Mouse (Mus musculus): ENCODE data around the gene Aqr. TPM values are rescaled to one million over a fixed set of nuclear protein-coding genes. Genes with fewer than 3 reads are reported as not detected.
"Not testable (repeated sequence)": the region's sequence is repeated elsewhere in the genome, so short reads cannot be mapped to it uniquely, and the experiment has no call there.

The Aqr gene
- polyA plus RNA-seq (2015; fragmentation: Nextera tagmentation; extraction: Ambion mirVana) = 32.0 and 43.5 TPM in 2 replicates

DNA sequence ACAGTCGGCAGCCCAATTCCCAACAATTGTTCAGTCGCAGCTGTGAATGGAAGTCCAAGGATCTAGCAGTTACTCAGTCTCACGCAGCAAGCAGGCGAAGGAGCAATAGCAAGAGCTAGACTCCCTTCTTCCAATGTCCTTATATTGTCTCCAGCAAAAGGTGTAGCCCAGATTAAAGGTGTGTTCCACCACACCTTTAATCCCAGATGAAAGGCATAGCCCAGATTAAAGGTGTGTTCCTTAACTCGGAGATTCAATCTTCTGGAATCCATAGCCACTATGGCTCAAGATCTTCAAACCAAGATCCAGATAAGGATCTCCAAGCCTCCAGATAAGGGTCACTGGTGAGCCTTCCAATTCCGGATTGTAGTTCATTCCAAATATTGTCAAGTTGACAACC, at the start of gene Aqr:
TSS of gene Aqr (minus strand) at position 101 of the 400 bp plus-strand sequence.
- H3K9ac ChIP-seq (ENCODE audit: low read depth, low read length); H3K27ac ChIP-seq (ENCODE audit: low read length); H3K9me3 ChIP-seq (replicated peaks; ENCODE audit: control insufficient read depth, low read length, poor library complexity, severe bottlenecking); H3K4me2 ChIP-seq (ENCODE audit: low read length); H3K27me3 ChIP-seq (ENCODE audit: control insufficient read depth, insufficient read depth, low read depth, low read length); H3K36me3 ChIP-seq (ENCODE audit: control insufficient read depth, insufficient read depth, low read length); H3K4me3 ChIP-seq (ENCODE audit: low read depth, low read length); H3K4me1 ChIP-seq (ENCODE audit: control insufficient read depth, insufficient read depth, low read length); ATAC-seq: not testable (repeated sequence)
- WGBS = 79% methylated on average over 1 of the region's 6 CpGs

GRCm38 (mm10) chr2:114236566-114236965, 49.7 kb upstream of the Aqr start:
- ATAC-seq = no peak
- no peaks in the 10 kb centered on the region for H3K9me3 ChIP-seq (replicated peaks; ENCODE audit: control insufficient read depth, low read length, poor library complexity, severe bottlenecking)
- 84% methylated on average over 1 of the region's 1 CpGs for WGBS
- no peaks in the 10 kb centered on the region for H3K27me3 ChIP-seq (ENCODE audit: control insufficient read depth, insufficient read depth, low read depth, low read length)
- no peak overlapping the region for H3K9ac ChIP-seq (ENCODE audit: low read depth, low read length)
- no peak overlapping the region for H3K27ac ChIP-seq (ENCODE audit: low read length)
- no peaks in the 10 kb centered on the region for H3K36me3 ChIP-seq (ENCODE audit: control insufficient read depth, insufficient read depth, low read length)
- no peak overlapping the region for H3K4me3 ChIP-seq (ENCODE audit: low read depth, low read length)
- H3K4me1 ChIP-seq (ENCODE audit: control insufficient read depth, insufficient read depth, low read length) = no peaks in the 10 kb centered on the region
- no peak overlapping the region for H3K4me2 ChIP-seq (ENCODE audit: low read length)

DNA sequence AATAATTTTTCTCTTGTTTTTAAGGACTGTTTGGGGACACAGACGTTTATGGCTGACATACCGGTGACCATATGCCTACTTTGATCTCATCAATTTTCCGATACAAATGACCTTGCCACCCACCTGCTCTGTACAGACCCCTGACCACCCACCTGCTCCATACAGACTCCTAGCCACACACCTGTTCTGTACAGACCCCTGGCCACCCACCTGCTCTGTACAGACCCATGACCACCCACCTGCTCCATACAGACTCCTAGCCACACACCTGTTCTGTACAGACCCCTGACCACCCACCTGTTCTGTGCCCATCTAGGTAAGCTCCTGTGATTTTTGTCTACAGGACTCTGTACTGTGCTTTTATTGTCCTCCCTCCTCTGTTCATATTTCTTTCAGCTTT, 48.8 kb upstream of the Aqr start:
- H3K36me3 ChIP-seq (ENCODE audit: control insufficient read depth, insufficient read depth, low read length) = no peaks in the 10 kb centered on the region
- H3K9ac ChIP-seq (ENCODE audit: low read depth, low read length) = no peak overlapping the region
- no peak for ATAC-seq
- no peaks in the 10 kb centered on the region for H3K9me3 ChIP-seq (replicated peaks; ENCODE audit: control insufficient read depth, low read length, poor library complexity, severe bottlenecking)
- H3K27ac ChIP-seq (ENCODE audit: low read length) = no peak overlapping the region
- H3K27me3 ChIP-seq (ENCODE audit: control insufficient read depth, insufficient read depth, low read depth, low read length) = no peaks in the 10 kb centered on the region
- H3K4me2 ChIP-seq (ENCODE audit: low read length) = no peak overlapping the region
- no peak overlapping the region for H3K4me3 ChIP-seq (ENCODE audit: low read depth, low read length)
- no peaks in the 10 kb centered on the region for H3K4me1 ChIP-seq (ENCODE audit: control insufficient read depth, insufficient read depth, low read length)
- 84% methylated on average over 3 of the region's 3 CpGs for WGBS

- Histone ChIP-seq H3K27ac (ENCODE audit: low read length) (no peak overlapping the region), H3K27me3 (ENCODE audit: control insufficient read depth, insufficient read depth, low read depth, low read length) (no peaks in the 10 kb centered on the region), H3K9ac (ENCODE audit: low read depth, low read length) (no peak overlapping the region), H3K36me3 (ENCODE audit: control insufficient read depth, insufficient read depth, low read length) (no peaks in the 10 kb centered on the region), H3K4me3 (ENCODE audit: low read depth, low read length) (no peak overlapping the region), H3K9me3 (replicated peaks; ENCODE audit: control insufficient read depth, low read length, poor library complexity, severe bottlenecking) (no peaks in the 10 kb centered on the region), H3K4me1 (ENCODE audit: control insufficient read depth, insufficient read depth, low read length) (no peaks in the 10 kb centered on the region), H3K4me2 (ENCODE audit: low read length) (no peak overlapping the region)
- no peak for ATAC-seq
- 76% methylated on average over 2 of the region's 2 CpGs for WGBS
These were observed 44.4 kb upstream of the Aqr start for GRCm38 (mm10) chr2:114231248-114231647.

DNA sequence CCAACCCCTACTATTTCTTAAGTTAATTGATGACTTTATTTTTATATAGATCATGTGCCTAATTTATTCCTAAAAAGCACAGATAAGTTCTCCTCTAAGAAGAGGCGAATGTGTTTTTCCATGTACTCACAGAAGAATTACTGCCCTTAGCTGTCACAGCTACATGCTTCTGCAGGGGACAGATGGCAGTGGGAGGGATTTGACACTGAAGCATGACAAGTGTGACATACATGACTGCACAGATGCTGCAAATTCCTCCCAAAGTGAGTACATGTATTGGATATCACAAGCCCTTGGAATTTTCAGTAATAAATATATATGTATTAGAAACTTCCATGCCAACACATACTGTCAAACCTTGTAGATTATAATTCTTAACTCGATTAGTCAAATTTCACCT, 41.8 kb upstream of the Aqr start:
- no peak for ATAC-seq

GRCm38 (mm10) chr2:114205036-114205435, 18.2 kb upstream of the Aqr start:
- Histone ChIP-seq H3K4me1 (ENCODE audit: control insufficient read depth, insufficient read depth, low read length) (peaks cover 8% of the 10 kb centered on the region), H3K27me3 (ENCODE audit: control insufficient read depth, insufficient read depth, low read depth, low read length) (no peaks in the 10 kb centered on the region), H3K4me2 (ENCODE audit: low read length) (no peak overlapping the region), H3K9ac (ENCODE audit: low read depth, low read length) (no peak overlapping the region), H3K4me3 (ENCODE audit: low read depth, low read length) (no peak overlapping the region), H3K9me3 (replicated peaks; ENCODE audit: control insufficient read depth, low read length, poor library complexity, severe bottlenecking) (no peaks in the 10 kb centered on the region), H3K27ac (ENCODE audit: low read length) (no peak overlapping the region), H3K36me3 (ENCODE audit: control insufficient read depth, insufficient read depth, low read length) (no peaks in the 10 kb centered on the region)
- WGBS = 71% methylated on average over 6 of the region's 6 CpGs
- no peak for ATAC-seq

More for the DNA sequence above, 41.8 kb upstream of the Aqr start:
- Histone ChIP-seq H3K4me2 (ENCODE audit: low read length) (no peak overlapping the region), H3K27me3 (ENCODE audit: control insufficient read depth, insufficient read depth, low read depth, low read length) (no peaks in the 10 kb centered on the region), H3K27ac (ENCODE audit: low read length) (no peak overlapping the region), H3K9me3 (replicated peaks; ENCODE audit: control insufficient read depth, low read length, poor library complexity, severe bottlenecking) (no peaks in the 10 kb centered on the region), H3K4me1 (ENCODE audit: control insufficient read depth, insufficient read depth, low read length) (no peaks in the 10 kb centered on the region), H3K9ac (ENCODE audit: low read depth, low read length) (no peak overlapping the region), H3K36me3 (ENCODE audit: control insufficient read depth, insufficient read depth, low read length) (no peaks in the 10 kb centered on the region), H3K4me3 (ENCODE audit: low read depth, low read length) (no peak overlapping the region)
- 85% methylated on average over 2 of the region's 2 CpGs for WGBS

DNA sequence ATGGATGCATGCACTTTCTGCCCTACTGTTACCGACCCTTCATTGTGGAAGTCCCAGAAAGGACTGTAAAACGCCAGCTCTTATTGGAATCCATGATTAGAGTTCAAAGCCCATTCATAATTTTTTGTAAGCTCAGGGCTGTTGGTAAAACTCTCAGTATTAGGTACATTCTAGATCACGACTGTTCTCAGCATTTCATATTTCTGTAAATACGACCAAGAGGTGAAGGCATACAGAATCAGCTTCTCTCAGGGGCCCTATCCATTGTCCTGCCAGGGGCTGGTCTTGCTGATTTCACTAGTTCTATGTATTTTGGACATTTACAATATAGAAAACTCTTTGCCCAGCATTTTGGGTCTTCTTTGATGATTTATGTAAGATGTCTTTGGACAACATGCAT, 14.8 kb upstream of the Aqr start:
- no peaks in the 10 kb centered on the region for H3K9me3 ChIP-seq (replicated peaks; ENCODE audit: control insufficient read depth, low read length, poor library complexity, severe bottlenecking)
- 0 out of 2 replicates have a peak, but pooled peaks have one; percentile 31 for ATAC-seq
- no peaks in the 10 kb centered on the region for H3K36me3 ChIP-seq (ENCODE audit: control insufficient read depth, insufficient read depth, low read length)
- H3K4me3 ChIP-seq (ENCODE audit: low read depth, low read length) = peak overlapping the region; percentile 92
- peak overlapping the region; percentile 86 for H3K4me2 ChIP-seq (ENCODE audit: low read length)
- peak overlapping the region; percentile 85 for H3K27ac ChIP-seq (ENCODE audit: low read length)
- H3K27me3 ChIP-seq (ENCODE audit: control insufficient read depth, insufficient read depth, low read depth, low read length) = no peaks in the 10 kb centered on the region
- 34% methylated on average over 4 of the region's 4 CpGs for WGBS
- H3K9ac ChIP-seq (ENCODE audit: low read depth, low read length) = peak overlapping the region; percentile 98
- H3K4me1 ChIP-seq (ENCODE audit: control insufficient read depth, insufficient read depth, low read length) = peaks cover 17% of the 10 kb centered on the region

DNA sequence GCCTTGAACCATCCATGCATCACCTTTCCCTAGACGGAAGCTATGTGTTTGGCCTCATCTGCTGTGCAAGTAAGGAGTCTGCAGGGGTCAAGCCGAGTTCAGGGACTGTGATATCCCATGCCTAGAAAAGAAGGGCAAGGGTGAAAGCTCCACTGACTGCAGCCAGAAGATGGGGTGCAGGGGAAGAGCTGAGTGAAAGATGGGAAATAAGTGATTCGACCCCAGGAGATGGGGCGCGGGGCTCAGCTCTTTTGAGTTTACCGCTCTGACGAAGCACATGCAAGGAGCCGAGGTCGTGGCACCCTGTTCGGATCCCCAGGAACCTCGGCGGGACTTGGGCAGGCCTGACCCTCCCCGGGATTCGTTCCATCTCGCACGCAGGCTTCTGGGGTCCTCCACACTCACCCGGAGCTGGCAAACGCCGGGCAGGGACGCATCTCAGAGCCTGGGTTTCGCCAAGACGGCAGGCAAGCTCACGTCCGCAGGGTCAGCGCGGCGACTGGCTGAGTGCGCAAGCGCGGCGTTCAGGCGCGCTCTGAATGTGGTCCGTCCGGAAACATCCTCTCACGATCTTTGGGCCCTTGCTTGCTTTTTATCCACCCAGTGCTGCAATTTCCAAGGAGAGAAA, 14.2 kb upstream of the Aqr start, which contains the start of gene Zfp770:
TSS of gene Zfp770 (minus strand) at position 538 of the 628 bp plus-strand sequence.
- Histone ChIP-seq H3K27me3 (ENCODE audit: control insufficient read depth, insufficient read depth, low read depth, low read length) (no peaks in the 10 kb centered on the region), H3K4me1 (ENCODE audit: control insufficient read depth, insufficient read depth, low read length) (peaks cover 17% of the 10 kb centered on the region), H3K9ac (ENCODE audit: low read depth, low read length) (peak within 1 kb of the TSS; percentile 98), H3K9me3 (replicated peaks; ENCODE audit: control insufficient read depth, low read length, poor library complexity, severe bottlenecking) (no peaks in the 10 kb centered on the region), H3K4me3 (ENCODE audit: low read depth, low read length) (peak within 1 kb of the TSS; percentile 92), H3K4me2 (ENCODE audit: low read length) (peak within 1 kb of the TSS; percentile 86), H3K36me3 (ENCODE audit: control insufficient read depth, insufficient read depth, low read length) (peaks cover 3% of the 10 kb centered on the region), H3K27ac (ENCODE audit: low read length) (peak within 1 kb of the TSS; percentile 85)
- ATAC-seq = peak; percentile 98
- under 1% methylated on average over 36 of the region's 36 CpGs for WGBS

DNA sequence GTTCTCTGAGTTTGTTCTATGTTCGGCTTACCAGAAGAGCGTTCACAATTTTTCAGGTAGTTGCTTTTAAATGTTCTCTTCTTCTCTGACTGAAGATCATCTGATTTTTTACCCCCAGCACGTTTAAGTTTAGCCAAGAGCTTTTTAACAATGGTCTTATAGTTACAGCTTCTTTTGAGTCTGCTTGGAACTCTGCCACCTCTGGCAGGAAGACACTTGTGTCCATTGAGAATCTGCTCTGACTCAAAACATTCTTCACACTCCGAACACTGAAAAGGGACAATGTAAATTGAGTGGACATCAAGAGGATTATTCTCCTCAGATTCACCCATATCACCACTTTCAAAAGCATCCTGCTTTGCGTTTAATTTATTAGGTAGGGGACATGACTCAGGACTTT, 9.6 kb upstream of the Aqr start:
- H3K9me3 ChIP-seq (replicated peaks; ENCODE audit: control insufficient read depth, low read length, poor library complexity, severe bottlenecking) = no peaks in the 10 kb centered on the region
- WGBS = 80% methylated on average over 5 of the region's 5 CpGs
- no peaks in the 10 kb centered on the region for H3K27me3 ChIP-seq (ENCODE audit: control insufficient read depth, insufficient read depth, low read depth, low read length)
- H3K9ac ChIP-seq (ENCODE audit: low read depth, low read length) = no peak overlapping the region
- H3K27ac ChIP-seq (ENCODE audit: low read length) = no peak overlapping the region
- no peak overlapping the region for H3K4me2 ChIP-seq (ENCODE audit: low read length)
- H3K4me3 ChIP-seq (ENCODE audit: low read depth, low read length) = no peak overlapping the region
- H3K4me1 ChIP-seq (ENCODE audit: control insufficient read depth, insufficient read depth, low read length) = peaks cover 12% of the 10 kb centered on the region
- H3K36me3 ChIP-seq (ENCODE audit: control insufficient read depth, insufficient read depth, low read length) = peaks cover 7% of the 10 kb centered on the region
- ATAC-seq = no peak

All from midbrain, embryonic 16.5 days (tissue).